Mouse (Mus musculus): Measurements from ENCODE around the gene Pex12. TPM values are rescaled to one million over a fixed set of nuclear protein-coding genes. Genes with fewer than 3 reads are reported as not detected.
A peak's percentile ranks its signal among the peaks of the same experiment; 100 is the strongest.

Pex12 gene
- polyA plus RNA-seq, 2 experiments = 11.5 to 15.3 TPM

DNA sequence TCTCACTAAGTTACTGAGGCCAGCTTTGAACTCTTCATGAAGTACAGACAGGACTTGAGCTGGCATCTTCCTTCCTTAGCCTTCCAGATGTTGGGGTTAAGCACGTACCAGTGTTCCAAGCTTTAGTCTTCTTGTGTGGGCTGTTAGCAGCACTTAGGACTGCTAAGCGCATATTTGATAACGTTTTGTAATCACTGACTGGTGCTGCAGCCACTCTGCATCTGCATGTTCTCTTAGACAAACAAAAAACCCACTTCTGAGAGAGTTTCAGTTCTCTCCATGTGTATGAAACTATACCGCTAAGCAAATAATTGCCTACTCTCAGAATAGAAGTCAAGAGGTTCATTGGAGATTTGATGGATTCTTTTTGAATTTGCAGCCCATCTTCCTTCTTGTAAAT, 16.7 kb upstream of the Pex12 start:
- no peak overlapping the region for H3K9ac ChIP-seq (ENCODE audit: low read depth, low read length, severe bottlenecking)
- H3K4me3 ChIP-seq (replicated peaks; ENCODE audit: low read length) = no peak overlapping the region
- DNase-seq (ENCODE audit: low spot score) = no peak
- no peak overlapping the region for H3K4me2 ChIP-seq (replicated peaks; ENCODE audit: low read depth, low read length, severe bottlenecking)
- TF ChIP-seq POLR2A (IDR thresholded peaks at IDR 0.05; ENCODE audit: borderline replicate concordance, extremely low read depth, insufficient read depth, insufficient read length) = no peak
- WGBS = 90% methylated on average over 4 of the region's 4 CpGs
- no peak overlapping the region for H3K27ac ChIP-seq (replicated peaks; ENCODE audit: low read depth, low read length)
- no peaks in the 10 kb centered on the region for H3K9me3 ChIP-seq (ENCODE audit: control insufficient read depth, low read length)
- H3K27me3 ChIP-seq (ENCODE audit: control insufficient read depth, insufficient read depth, low read length) = no peaks in the 10 kb centered on the region
- peaks cover 66% of the 10 kb centered on the region for H3K36me3 ChIP-seq (ENCODE audit: control insufficient read depth, insufficient read depth, low read length)
- ATAC-seq (ENCODE audit: low FRiP score, low read depth) = no peak
- no peaks in the 10 kb centered on the region for H3K4me1 ChIP-seq (ENCODE audit: control insufficient read depth, insufficient read depth, low read length)

- Histone ChIP-seq H3K4me3 (replicated peaks; ENCODE audit: low read length) (no peak overlapping the region), H3K9me3 (ENCODE audit: control insufficient read depth, low read length) (no peaks in the 10 kb centered on the region), H3K27ac (replicated peaks; ENCODE audit: low read depth, low read length) (no peak overlapping the region), H3K36me3 (ENCODE audit: control insufficient read depth, insufficient read depth, low read length) (peaks cover 33% of the 10 kb centered on the region), H3K4me2 (replicated peaks; ENCODE audit: low read depth, low read length, severe bottlenecking) (no peak overlapping the region), H3K4me1 (ENCODE audit: control insufficient read depth, insufficient read depth, low read length) (no peaks in the 10 kb centered on the region), H3K27me3 (ENCODE audit: control insufficient read depth, insufficient read depth, low read length) (no peaks in the 10 kb centered on the region), H3K9ac (ENCODE audit: low read depth, low read length, severe bottlenecking) (no peak overlapping the region)
- ATAC-seq (ENCODE audit: low FRiP score, low read depth) (no peak), DNase-seq (ENCODE audit: low spot score) (no peak)
- WGBS = 67% methylated on average over 5 of the region's 5 CpGs
- TF ChIP-seq POLR2A (IDR thresholded peaks at IDR 0.05; ENCODE audit: borderline replicate concordance, extremely low read depth, insufficient read depth, insufficient read length) = no peak
Measured at GRCm38 (mm10) chr11:83312471-83312870, 10.1 kb upstream of the Pex12 start.

DNA sequence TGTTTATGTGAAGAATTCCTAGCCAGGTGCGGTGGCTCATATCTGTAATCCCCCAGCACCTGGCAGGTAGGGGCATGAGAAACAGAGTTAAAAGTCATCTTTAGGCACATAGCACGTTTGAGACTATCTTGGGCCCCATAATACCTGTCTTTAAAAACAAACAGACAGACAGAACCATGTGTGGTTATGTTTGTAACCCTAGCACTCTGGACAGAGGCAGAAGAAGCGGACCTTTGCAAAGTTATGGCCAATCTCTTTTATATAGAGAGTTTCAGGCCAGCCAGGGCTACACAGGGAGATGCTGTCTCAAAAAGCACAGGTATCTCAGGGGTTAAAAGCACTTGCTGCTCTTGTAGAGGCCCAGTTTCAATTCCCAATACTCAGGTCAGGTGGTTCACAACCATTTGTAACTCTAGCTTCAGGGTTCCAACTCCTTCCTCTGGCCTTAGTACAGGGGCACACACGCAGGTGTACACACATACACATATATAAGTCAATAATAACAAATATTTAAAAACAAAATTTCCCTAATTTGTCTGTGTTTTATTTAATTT, 4.4 kb upstream of the Pex12 start:
- ATAC-seq (ENCODE audit: low FRiP score, low read depth) (no peak), DNase-seq (ENCODE audit: low spot score) (no peak)
- WGBS = 66% methylated on average over 4 of the region's 4 CpGs
- peaks cover 16% of the 10 kb centered on the region for H3K36me3 ChIP-seq (ENCODE audit: control insufficient read depth, insufficient read depth, low read length)
- H3K9ac ChIP-seq (ENCODE audit: low read depth, low read length, severe bottlenecking) = no peak overlapping the region
- no peak for TF ChIP-seq POLR2A (IDR thresholded peaks at IDR 0.05; ENCODE audit: borderline replicate concordance, extremely low read depth, insufficient read depth, insufficient read length)
- no peak overlapping the region for H3K4me3 ChIP-seq (replicated peaks; ENCODE audit: low read length)
- no peak overlapping the region for H3K4me2 ChIP-seq (replicated peaks; ENCODE audit: low read depth, low read length, severe bottlenecking)
- H3K4me1 ChIP-seq (ENCODE audit: control insufficient read depth, insufficient read depth, low read length) = peaks cover 14% of the 10 kb centered on the region
- no peaks in the 10 kb centered on the region for H3K9me3 ChIP-seq (ENCODE audit: control insufficient read depth, low read length)
- no peaks in the 10 kb centered on the region for H3K27me3 ChIP-seq (ENCODE audit: control insufficient read depth, insufficient read depth, low read length)
- H3K27ac ChIP-seq (replicated peaks; ENCODE audit: low read depth, low read length) = no peak overlapping the region

- ATAC-seq (ENCODE audit: low FRiP score, low read depth) (no peak), DNase-seq (ENCODE audit: low spot score) (no peak)
- H3K36me3 ChIP-seq (ENCODE audit: control insufficient read depth, insufficient read depth, low read length) = peaks cover 6% of the 10 kb centered on the region; the same call in 1 of the 2 replicates
- H3K9ac ChIP-seq (ENCODE audit: low read depth, low read length, severe bottlenecking) = 0 out of 2 replicates have a peak overlapping the region, but pooled peaks have one; percentile 89
- H3K4me2 ChIP-seq (replicated peaks; ENCODE audit: low read depth, low read length, severe bottlenecking) = no peak overlapping the region
- no peaks in the 10 kb centered on the region for H3K27me3 ChIP-seq (ENCODE audit: control insufficient read depth, insufficient read depth, low read length)
- no peak overlapping the region for H3K27ac ChIP-seq (replicated peaks; ENCODE audit: low read depth, low read length)
- peaks cover 15% of the 10 kb centered on the region for H3K4me1 ChIP-seq (ENCODE audit: control insufficient read depth, insufficient read depth, low read length)
- H3K4me3 ChIP-seq (replicated peaks; ENCODE audit: low read length) = no peak overlapping the region
- whole genome bisulfite sequencing = 89% methylated on average over 2 of the region's 2 CpGs
- no peaks in the 10 kb centered on the region for H3K9me3 ChIP-seq (ENCODE audit: control insufficient read depth, low read length)
- no peak for TF ChIP-seq POLR2A (IDR thresholded peaks at IDR 0.05; ENCODE audit: borderline replicate concordance, extremely low read depth, insufficient read depth, insufficient read length)
Measured at GRCm38 (mm10) chr11:83304485-83304884, 2.1 kb upstream of the Pex12 start.

GRCm38 (mm10) chr11:83303751-83304150, 1.4 kb upstream of the Pex12 start:
- H3K4me1 ChIP-seq (ENCODE audit: control insufficient read depth, insufficient read depth, low read length) = peaks cover 15% of the 10 kb centered on the region
- no peak for TF ChIP-seq POLR2A (IDR thresholded peaks at IDR 0.05; ENCODE audit: borderline replicate concordance, extremely low read depth, insufficient read depth, insufficient read length)
- 30% methylated on average over 5 of the region's 5 CpGs for WGBS
- ATAC-seq (ENCODE audit: low FRiP score, low read depth) (no peak), DNase-seq (ENCODE audit: low spot score) (no peak)
- peak overlapping the region; percentile 73 for H3K4me2 ChIP-seq (replicated peaks; ENCODE audit: low read depth, low read length, severe bottlenecking)
- H3K9ac ChIP-seq (ENCODE audit: low read depth, low read length, severe bottlenecking) = peak overlapping the region; percentile 89; the same call in 1 of the 2 replicates
- H3K4me3 ChIP-seq (replicated peaks; ENCODE audit: low read length) = peak overlapping the region; percentile 86
- H3K27ac ChIP-seq (replicated peaks; ENCODE audit: low read depth, low read length) = no peak overlapping the region
- H3K36me3 ChIP-seq (ENCODE audit: control insufficient read depth, insufficient read depth, low read length) = peaks cover under 1% of the 10 kb centered on the region; the same call in 1 of the 2 replicates
- no peaks in the 10 kb centered on the region for H3K9me3 ChIP-seq (ENCODE audit: control insufficient read depth, low read length)
- no peaks in the 10 kb centered on the region for H3K27me3 ChIP-seq (ENCODE audit: control insufficient read depth, insufficient read depth, low read length)

All from limb, embryonic 14.5 days (tissue).